Mouse (Mus musculus) heart, adult 2 months (tissue): ENCODE measurements around the gene Cst3.
A peak's percentile ranks its signal among the peaks of the same experiment; 100 is the strongest.

Experiments
- CTCF ChIP-seq: fragments of 200-600 bp; IDR thresholded peaks from 2 replicates; pipeline ENCODE4 v1.8.1; 2022; ENCODE audit warnings: antibody characterized with exemption, mild to moderate bottlenecking, moderate library complexity
- POLR2A ChIP-seq: fragments of 200-500 bp; IDR thresholded peaks from 2 replicates; pipeline ENCODE4 v1.6.1; 2011; ENCODE audit warnings: mild to moderate bottlenecking, low read depth, low read length, control low read depth; ENCODE audit not compliant: insufficient read depth

DNA sequence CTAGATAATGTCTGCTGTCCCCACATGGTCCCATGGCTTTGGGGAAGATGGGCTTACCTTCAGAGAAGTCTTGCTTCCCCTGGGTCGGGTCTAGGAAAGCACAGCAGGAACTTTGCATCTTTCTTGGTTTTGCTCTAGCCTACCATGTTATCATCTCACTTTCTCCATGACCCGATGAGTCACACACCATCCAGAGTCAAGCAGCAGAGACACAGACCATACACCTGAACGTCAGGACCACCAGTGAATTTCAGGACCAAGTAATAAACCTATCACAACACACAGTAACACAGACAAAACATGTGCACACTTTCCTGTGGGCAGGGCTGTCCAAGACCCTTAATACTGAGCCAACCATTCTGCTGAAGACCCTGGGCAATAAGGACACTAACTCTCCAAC is 5.0 kb downstream of the Cst3 start:
- TF ChIP-seq CTCF (no peak), POLR2A (0 out of 2 replicates have a peak, but pooled peaks have one; percentile 22)
